Mouse (Mus musculus) limb, embryonic 12.5 days (tissue): ENCODE results near the gene Cyp51. TPM values are rescaled to one million over a fixed set of nuclear protein-coding genes. Genes with fewer than 3 reads are reported as not detected.

ENCODE experiments used
- ATAC-seq: fragments of 200-750 bp; cut with Nextera tagmentation; 2 replicates; pipeline ENCODE4 v1.8.0; 2017; ENCODE audit warnings: low read depth, moderate TSS enrichment; ENCODE audit not compliant: insufficient number of reproducible peaks, insufficient read depth, low FRiP score, low TSS enrichment
- H3K27ac ChIP-seq: fragments of 300-500 bp; sonication (generic); 2 replicates; pipeline ENCODE4 v1.5.1; 2016; ENCODE audit warnings: mild to moderate bottlenecking, moderate library complexity
- H3K27me3 ChIP-seq: fragments of 300-500 bp; sonication (generic); 2 replicates; pipeline ENCODE4 v1.6.1; 2016; ENCODE audit warnings: mild to moderate bottlenecking, moderate library complexity
- H3K36me3 ChIP-seq: fragments of 300-500 bp; sonication (generic); 2 replicates; pipeline ENCODE4 v1.6.1; 2016; ENCODE audit warnings: mild to moderate bottlenecking, moderate library complexity
- H3K4me1 ChIP-seq: fragments of 300-500 bp; sonication (generic); replicated peaks from 2 replicates; pipeline ENCODE4 v1.6.1; 2016
- H3K4me2 ChIP-seq: fragments of 300-500 bp; sonication (generic); 2 replicates; pipeline ENCODE4 v1.6.1; 2016; ENCODE audit warnings: mild to moderate bottlenecking, moderate library complexity
- H3K4me3 ChIP-seq: fragments of 300-500 bp; sonication (generic); replicated peaks from 2 replicates; pipeline ENCODE4 v1.5.1; 2016; ENCODE audit warnings: mild to moderate bottlenecking
- H3K9ac ChIP-seq: fragments of 300-500 bp; sonication (generic); replicated peaks from 2 replicates; pipeline ENCODE4 v1.6.1; 2016; ENCODE audit warnings: mild to moderate bottlenecking, moderate library complexity
- H3K9me3 ChIP-seq: fragments of 300-500 bp; sonication (generic); 2 replicates; pipeline ENCODE4 v1.6.1; 2016; ENCODE audit warnings: mild to moderate bottlenecking, moderate library complexity
- WGBS: fragments of 180-500 bp; shearing (Covaris S2); methylation state at CpG from one replicate; pipeline ENCODE4 v1.1.7; 2016; 5-methylcytosine and 5-hydroxymethylcytosine counted together
- polyA plus RNA-seq: library from polyadenylated mRNA; unstranded; fragments of >200 nt; fragmentation: Nextera tagmentation; extraction: Ambion mirVana; gene quantifications from 2 replicates; pipeline ENCODE4 v1.2.1, GENCODE M21; 2016

Gene Cyp51
- polyA plus RNA-seq, 1 experiment from 2014 or later = 91.4 TPM

GRCm38 (mm10) chr5:4081513-4081912 is 23.0 kb downstream of the Cyp51 start:
- 82% methylated on average over 2 of the region's 2 CpGs for WGBS

DNA sequence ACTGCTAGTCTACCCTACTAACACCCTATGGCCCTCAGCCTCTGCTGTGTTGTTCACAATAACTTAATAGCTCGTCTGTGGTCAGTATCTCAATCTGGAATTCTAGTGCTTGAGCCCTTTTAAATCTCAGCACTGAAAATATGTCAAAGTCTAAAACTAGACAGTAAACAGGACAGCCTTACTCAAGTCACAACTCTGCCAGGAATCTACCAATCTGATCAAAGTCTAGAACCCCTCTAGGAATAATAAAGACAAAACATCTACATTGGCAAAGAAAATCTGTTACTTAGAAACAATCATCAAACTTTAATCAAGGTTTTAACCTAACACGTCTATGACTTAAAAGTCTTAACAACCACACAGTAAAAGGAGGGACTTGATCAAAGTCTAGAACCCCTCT is 23.7 kb downstream of the Cyp51 start:
- no peak overlapping the region for H3K9ac ChIP-seq
- no peak overlapping the region for H3K4me3 ChIP-seq
- ATAC-seq = no peak
- H3K4me2 ChIP-seq = no peak overlapping the region
- no peaks in the 10 kb centered on the region for H3K9me3 ChIP-seq
- no peaks in the 10 kb centered on the region for H3K27me3 ChIP-seq
- 85% methylated on average over 2 of the region's 2 CpGs for WGBS
- peaks cover 93% of the 10 kb centered on the region for H3K36me3 ChIP-seq
- no peak overlapping the region for H3K27ac ChIP-seq
- H3K4me1 ChIP-seq = no peaks in the 10 kb centered on the region

More at GRCm38 (mm10) chr5:4081513-4081912, 23.0 kb downstream of the Cyp51 start:
- Histone ChIP-seq H3K27me3 (no peaks in the 10 kb centered on the region), H3K27ac (no peak overlapping the region), H3K9me3 (no peaks in the 10 kb centered on the region), H3K4me1 (no peaks in the 10 kb centered on the region), H3K9ac (no peak overlapping the region), H3K36me3 (peaks cover 93% of the 10 kb centered on the region), H3K4me3 (no peak overlapping the region), H3K4me2 (no peak overlapping the region)
- ATAC-seq = no peak

DNA sequence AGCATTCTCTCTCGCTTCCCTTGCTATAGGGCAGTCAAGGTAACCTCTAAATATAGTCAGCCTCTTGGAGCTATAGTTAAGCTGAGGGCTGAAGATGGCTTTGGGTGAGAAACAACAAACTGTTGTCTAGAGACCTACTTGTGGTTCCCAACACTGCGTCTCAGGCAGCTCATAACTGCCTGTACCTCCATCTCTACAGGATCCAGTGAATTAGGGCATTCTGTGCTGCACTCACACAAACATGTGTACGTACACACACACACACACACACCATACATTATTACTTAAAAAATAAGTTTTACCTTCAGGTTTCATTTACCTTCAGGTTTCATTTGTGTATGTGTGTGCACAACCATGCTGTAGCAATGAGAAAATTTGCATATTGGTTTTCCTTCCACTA is 25.5 kb downstream of the Cyp51 start:
- Histone ChIP-seq H3K4me1 (no peaks in the 10 kb centered on the region), H3K27me3 (no peaks in the 10 kb centered on the region), H3K36me3 (peaks cover 83% of the 10 kb centered on the region), H3K4me2 (no peak overlapping the region), H3K4me3 (no peak overlapping the region), H3K9me3 (no peaks in the 10 kb centered on the region), H3K27ac (no peak overlapping the region), H3K9ac (no peak overlapping the region)
- ATAC-seq = no peak
- 91% methylated on average over 3 of the region's 3 CpGs for WGBS

DNA sequence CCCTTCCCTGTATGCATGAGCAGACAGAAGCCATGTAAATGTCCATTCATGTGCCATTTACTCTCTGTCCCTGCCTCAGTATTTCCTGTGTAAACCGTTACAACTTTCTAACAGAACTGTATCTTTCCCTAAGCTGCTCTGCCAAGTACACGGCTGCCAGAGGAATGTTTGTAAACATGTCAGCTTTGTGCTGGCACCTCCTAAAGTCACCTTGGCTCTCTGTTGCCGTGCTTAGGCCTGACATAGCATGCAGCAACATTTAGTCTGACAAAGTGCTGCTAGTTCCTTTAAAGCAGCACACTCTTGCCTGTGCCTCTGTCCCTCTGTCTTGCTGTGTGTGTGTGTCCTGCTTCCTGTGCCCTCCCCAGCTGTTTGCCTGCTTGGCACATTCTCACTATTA is 37.3 kb downstream of the Cyp51 start:
- H3K9ac ChIP-seq = no peak overlapping the region
- no peaks in the 10 kb centered on the region for H3K9me3 ChIP-seq
- H3K27me3 ChIP-seq = no peaks in the 10 kb centered on the region
- H3K4me1 ChIP-seq = no peaks in the 10 kb centered on the region
- H3K27ac ChIP-seq = no peak overlapping the region
- no peak overlapping the region for H3K4me3 ChIP-seq
- WGBS = 84% methylated on average over 3 of the region's 3 CpGs
- no peak for ATAC-seq
- H3K36me3 ChIP-seq = peaks cover 92% of the 10 kb centered on the region
- H3K4me2 ChIP-seq = no peak overlapping the region

DNA sequence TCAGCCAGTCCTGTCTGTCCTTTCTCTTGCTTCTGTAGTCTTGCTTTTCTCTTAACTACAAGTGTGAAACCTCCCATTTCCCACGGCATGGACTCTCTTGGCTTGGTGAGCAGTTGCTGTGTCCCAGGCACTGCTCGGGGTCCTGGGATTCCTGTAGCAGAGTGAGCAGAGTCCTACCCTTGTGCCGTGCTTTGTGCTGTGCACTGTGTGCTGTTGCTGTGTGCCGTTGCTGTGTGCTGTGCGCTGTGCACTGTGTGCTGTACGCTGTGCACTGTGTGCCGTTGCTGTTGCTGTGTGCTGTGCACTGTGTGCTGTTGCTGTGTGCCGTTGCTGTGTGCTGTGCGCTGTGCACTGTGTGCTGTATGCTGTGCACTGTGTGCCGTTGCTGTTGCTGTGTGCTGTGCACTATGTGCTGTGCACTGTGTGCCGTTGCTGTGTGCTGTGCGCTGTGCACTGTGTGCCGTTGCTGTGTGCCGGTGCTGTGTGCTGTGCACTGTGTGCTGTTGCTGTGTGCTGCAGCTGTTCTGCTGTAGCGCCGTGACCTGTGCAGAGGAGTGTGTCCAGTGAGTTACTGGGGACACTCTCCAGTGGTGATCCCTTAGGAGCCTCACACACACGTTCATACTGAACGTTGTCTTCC is 38.0 kb downstream of the Cyp51 start:
- H3K27me3 ChIP-seq = no peaks in the 10 kb centered on the region
- no peak overlapping the region for H3K27ac ChIP-seq
- 92% methylated on average over 18 of the region's 18 CpGs for WGBS
- H3K9ac ChIP-seq = no peak overlapping the region
- no peak overlapping the region for H3K4me3 ChIP-seq
- H3K4me1 ChIP-seq = no peaks in the 10 kb centered on the region
- no peak for ATAC-seq
- H3K4me2 ChIP-seq = no peak overlapping the region
- H3K36me3 ChIP-seq = peaks cover 93% of the 10 kb centered on the region
- no peaks in the 10 kb centered on the region for H3K9me3 ChIP-seq

DNA sequence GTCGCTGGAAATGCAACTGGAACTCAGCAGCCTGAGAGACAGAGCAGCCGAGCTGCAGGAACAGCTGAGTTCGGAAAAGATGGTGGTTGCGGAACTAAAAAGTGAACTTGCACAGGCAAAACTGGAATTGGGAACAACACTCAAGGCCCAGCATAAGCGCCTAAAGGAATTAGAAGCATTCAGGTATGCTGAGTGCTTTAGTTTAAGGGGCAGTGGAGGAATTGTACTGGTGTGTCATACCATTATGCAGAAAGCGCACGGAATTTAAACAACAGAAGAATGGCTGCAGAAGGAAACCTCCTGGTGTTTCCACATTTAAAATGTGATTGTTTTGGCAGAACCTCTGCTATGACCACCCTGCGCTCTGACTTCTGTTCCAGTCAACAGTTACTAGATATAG is 44.2 kb downstream of the Cyp51 start:
- Histone ChIP-seq H3K27me3 (no peaks in the 10 kb centered on the region), H3K9me3 (no peaks in the 10 kb centered on the region), H3K27ac (no peak overlapping the region), H3K4me2 (no peak overlapping the region), H3K4me1 (no peaks in the 10 kb centered on the region), H3K9ac (no peak overlapping the region), H3K4me3 (no peak overlapping the region), H3K36me3 (peaks cover 87% of the 10 kb centered on the region)
- ATAC-seq = no peak
- WGBS = 93% methylated on average over 8 of the region's 8 CpGs

GRCm38 (mm10) chr5:4040922-4041321 is 63.6 kb downstream of the Cyp51 start:
- Histone ChIP-seq H3K4me2 (no peak overlapping the region), H3K27me3 (no peaks in the 10 kb centered on the region), H3K36me3 (peaks cover 76% of the 10 kb centered on the region), H3K27ac (no peak overlapping the region), H3K4me3 (no peak overlapping the region), H3K4me1 (no peaks in the 10 kb centered on the region), H3K9me3 (no peaks in the 10 kb centered on the region), H3K9ac (no peak overlapping the region)
- ATAC-seq = no peak
- 88% methylated on average over 2 of the region's 2 CpGs for WGBS

DNA sequence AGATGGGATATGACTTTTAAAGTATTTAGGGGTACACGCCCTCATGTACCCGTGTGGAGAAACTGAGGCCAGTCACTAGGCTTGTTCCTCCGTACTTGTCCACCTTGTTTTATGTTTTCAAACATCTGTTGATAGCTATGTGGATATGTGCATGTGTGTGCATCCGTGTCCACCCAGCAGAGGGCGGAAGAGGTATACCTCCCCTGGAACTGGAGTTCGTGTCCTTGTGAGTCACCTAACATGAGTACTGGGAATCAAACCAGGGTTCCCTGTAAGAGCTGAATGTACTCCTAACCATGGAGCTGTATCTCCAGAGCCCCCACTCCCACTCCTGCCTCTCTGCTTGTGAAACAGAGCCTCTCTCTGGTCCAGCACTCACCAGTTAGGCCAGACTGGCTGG is 64.2 kb downstream of the Cyp51 start:
- Histone ChIP-seq H3K9me3 (no peaks in the 10 kb centered on the region), H3K4me2 (no peak overlapping the region), H3K9ac (no peak overlapping the region), H3K4me1 (no peaks in the 10 kb centered on the region), H3K36me3 (peaks cover 78% of the 10 kb centered on the region), H3K27ac (no peak overlapping the region), H3K27me3 (no peaks in the 10 kb centered on the region), H3K4me3 (no peak overlapping the region)
- ATAC-seq = no peak
- 93% methylated on average over 6 of the region's 6 CpGs for WGBS

GRCm38 (mm10) chr5:4039351-4039750 is 65.2 kb downstream of the Cyp51 start:
- 92% methylated on average over 8 of the region's 8 CpGs for WGBS
- H3K36me3 ChIP-seq = peaks cover 80% of the 10 kb centered on the region
- no peaks in the 10 kb centered on the region for H3K9me3 ChIP-seq

DNA sequence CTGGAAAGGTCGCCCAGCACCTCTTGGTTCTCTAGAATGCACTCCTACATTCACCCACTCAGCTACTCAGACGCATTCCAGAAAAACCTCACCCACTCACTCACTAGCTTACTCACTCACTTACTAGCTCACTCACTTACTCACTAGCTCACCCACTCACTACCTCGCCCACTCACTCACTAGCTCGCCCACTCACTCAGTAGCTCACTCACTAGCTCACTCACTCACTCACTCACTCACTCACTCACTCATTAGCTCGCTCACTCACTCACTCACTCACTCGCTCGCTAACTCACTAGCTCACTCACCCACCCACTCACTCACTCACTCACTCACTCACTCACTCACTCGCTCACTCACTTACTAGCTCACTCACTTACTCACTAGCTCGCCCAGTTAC is 67.9 kb downstream of the Cyp51 start:
- Histone ChIP-seq H3K4me3 (no peak overlapping the region), H3K4me1 (no peaks in the 10 kb centered on the region), H3K36me3 (peaks cover 63% of the 10 kb centered on the region), H3K4me2 (no peak overlapping the region), H3K27ac (no peak overlapping the region), H3K9me3 (no peaks in the 10 kb centered on the region), H3K9ac (no peak overlapping the region), H3K27me3 (no peaks in the 10 kb centered on the region)
- ATAC-seq = no peak
- 93% methylated on average over 9 of the region's 9 CpGs for WGBS

More at GRCm38 (mm10) chr5:4039351-4039750, 65.2 kb downstream of the Cyp51 start:
- Histone ChIP-seq H3K4me2 (no peak overlapping the region), H3K27me3 (no peaks in the 10 kb centered on the region), H3K9ac (no peak overlapping the region), H3K4me3 (no peak overlapping the region), H3K27ac (no peak overlapping the region), H3K4me1 (no peaks in the 10 kb centered on the region)
- ATAC-seq = no peak

DNA sequence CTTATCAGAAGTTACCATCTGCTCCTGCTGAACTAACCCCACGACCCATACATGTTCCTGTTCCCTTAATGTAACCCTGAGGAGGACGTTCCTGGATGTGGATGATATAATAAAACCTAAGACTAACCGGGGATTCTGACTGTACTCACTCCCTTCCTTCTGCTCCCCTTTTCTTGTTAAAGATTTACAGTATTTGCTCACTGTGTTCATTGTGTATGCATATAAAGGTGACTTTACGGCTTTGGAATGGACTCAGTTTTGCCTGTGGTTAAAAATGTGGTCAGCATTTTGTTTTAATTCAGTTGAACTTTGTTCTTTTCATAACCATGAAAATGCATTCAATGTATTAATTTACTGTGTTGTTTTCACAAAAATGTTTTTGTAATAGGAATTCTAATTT is 72.7 kb downstream of the Cyp51 start:
- H3K9ac ChIP-seq = no peak overlapping the region
- peaks cover 56% of the 10 kb centered on the region for H3K36me3 ChIP-seq
- no peaks in the 10 kb centered on the region for H3K9me3 ChIP-seq
- no peaks in the 10 kb centered on the region for H3K27me3 ChIP-seq
- ATAC-seq = no peak
- no peaks in the 10 kb centered on the region for H3K4me1 ChIP-seq
- no peak overlapping the region for H3K4me2 ChIP-seq
- no peak overlapping the region for H3K4me3 ChIP-seq
- H3K27ac ChIP-seq = no peak overlapping the region
- 70% methylated on average over 4 of the region's 4 CpGs for WGBS
